Mouse (Mus musculus) embryonic facial prominence, embryonic 11.5 days (tissue): Measurements from ENCODE around the gene Slc25a45. TPM values are rescaled to one million over a fixed set of nuclear protein-coding genes. Genes with fewer than 3 reads are reported as not detected.
A peak's percentile ranks its signal among the peaks of the same experiment; 100 is the strongest.

Experiments used
- ATAC-seq: fragments of 200-750 bp; cut with Nextera tagmentation; replicated peaks from 2 replicates; pipeline ENCODE4 v1.8.0; 2017; ENCODE audit warnings: low read depth; ENCODE audit not compliant: insufficient number of reproducible peaks, low FRiP score, low TSS enrichment
- DNase-seq: peaks from one replicate; pipeline ENCODE4 v3.0.0-alpha.2; 2015; ENCODE audit warnings: low spot score
- H3K27ac ChIP-seq: fragments of 300-500 bp; sonication (generic); replicated peaks from 2 replicates; pipeline ENCODE4 v1.5.1; 2014; ENCODE audit warnings: mild to moderate bottlenecking, low read depth, low read length, control low read depth
- H3K27me3 ChIP-seq: fragments of 300-500 bp; sonication (generic); 2 replicates; pipeline ENCODE4 v1.6.1; 2014; ENCODE audit warnings: mild to moderate bottlenecking, low read length, moderate library complexity, mixed read lengths; ENCODE audit not compliant: control insufficient read depth, insufficient read depth
- H3K36me3 ChIP-seq: fragments of 300-500 bp; sonication (generic); replicated peaks from 2 replicates; pipeline ENCODE4 v1.6.1; 2014; ENCODE audit warnings: low read depth, mild to moderate bottlenecking, low read length, moderate library complexity, mixed read lengths; ENCODE audit not compliant: control insufficient read depth, insufficient read depth
- H3K4me1 ChIP-seq: fragments of 300-500 bp; sonication (generic); 2 replicates; pipeline ENCODE4 v1.6.1; 2014; ENCODE audit warnings: low read length, mixed read lengths; ENCODE audit not compliant: control insufficient read depth, insufficient read depth
- H3K4me2 ChIP-seq: fragments of 300-500 bp; sonication (generic); 2 replicates; pipeline ENCODE4 v1.6.1; 2014; ENCODE audit warnings: low read depth, mild to moderate bottlenecking, control low read depth, low read length, moderate library complexity
- H3K4me3 ChIP-seq: fragments of 300-500 bp; sonication (generic); 2 replicates; pipeline ENCODE4 v1.5.1; 2014; ENCODE audit warnings: low read depth, low read length, control low read depth
- H3K9ac ChIP-seq: fragments of 300-500 bp; sonication (generic); replicated peaks from 2 replicates; pipeline ENCODE4 v1.6.1; 2014; ENCODE audit warnings: mild to moderate bottlenecking, control low read depth, low read length
- H3K9me3 ChIP-seq: fragments of 300-500 bp; sonication (generic); replicated peaks from 2 replicates; pipeline ENCODE4 v1.6.1; 2016; ENCODE audit warnings: mild to moderate bottlenecking, low read length, inconsistent platforms, mixed read lengths; ENCODE audit not compliant: control insufficient read depth
- WGBS: fragments of 180-500 bp; shearing (Covaris S2); extraction: QIAGEN DNeasy Blood & Tissue Kit; methylation state at CpG from one replicate; pipeline ENCODE4 v1.1.7; 2014; 5-methylcytosine and 5-hydroxymethylcytosine counted together
- polyA plus RNA-seq: library from polyadenylated mRNA; unstranded; fragments of >200 nt; fragmentation: Nextera tagmentation; extraction: Ambion mirVana; gene quantifications from 2 replicates; pipeline ENCODE4 v1.2.1, GENCODE M21; 2014

Gene Slc25a45
- polyA plus RNA-seq, 1 experiment from 2014 or later, result 0.87 TPM

GRCm38 (mm10) chr19:5863776-5864175, 13.8 kb upstream of the Slc25a45 start:
- no peaks in the 10 kb centered on the region for H3K4me1 ChIP-seq
- H3K9me3 ChIP-seq, result no peaks in the 10 kb centered on the region; the same call in 1 of the 2 replicates
- H3K4me2 ChIP-seq, result no peak overlapping the region
- DNase-seq (no peak), ATAC-seq (no peak)
- H3K27ac ChIP-seq, result no peak overlapping the region
- peaks cover 23% of the 10 kb centered on the region for H3K36me3 ChIP-seq
- 98% methylated on average over 5 of the region's 5 CpGs for WGBS
- H3K27me3 ChIP-seq, result no peaks in the 10 kb centered on the region
- no peak overlapping the region for H3K9ac ChIP-seq
- no peak overlapping the region for H3K4me3 ChIP-seq

- Histone ChIP-seq H3K9me3 (no peaks in the 10 kb centered on the region; the same call in 1 of the 2 replicates), H3K36me3 (peaks cover 23% of the 10 kb centered on the region), H3K9ac (no peak overlapping the region), H3K4me3 (no peak overlapping the region), H3K4me1 (no peaks in the 10 kb centered on the region), H3K27ac (no peak overlapping the region), H3K4me2 (no peak overlapping the region), H3K27me3 (no peaks in the 10 kb centered on the region)
- DNase-seq, result no peak
- 0 out of 2 replicates have a peak, but pooled peaks have one; percentile 31 for ATAC-seq
- 92% methylated on average over 20 of the region's 20 CpGs for WGBS
Observed at GRCm38 (mm10) chr19:5864710-5865398, 12.8 kb upstream of the Slc25a45 start.

- ATAC-seq (no peak), DNase-seq (no peak)
- Histone ChIP-seq H3K36me3 (peaks cover 10% of the 10 kb centered on the region), H3K27ac (no peak overlapping the region), H3K4me1 (peaks cover 10% of the 10 kb centered on the region), H3K9me3 (no peaks in the 10 kb centered on the region), H3K4me2 (no peak overlapping the region), H3K27me3 (no peaks in the 10 kb centered on the region), H3K9ac (no peak overlapping the region), H3K4me3 (no peak overlapping the region)
- WGBS, result 87% methylated on average over 6 of the region's 6 CpGs
Observed at GRCm38 (mm10) chr19:5868096-5868495, 9.5 kb upstream of the Slc25a45 start.

GRCm38 (mm10) chr19:5871273-5871672, 6.3 kb upstream of the Slc25a45 start:
- peak; percentile 63 for ATAC-seq
- Histone ChIP-seq H3K4me1 (peaks cover 10% of the 10 kb centered on the region), H3K4me3 (no peak overlapping the region), H3K4me2 (peak overlapping the region; percentile 16), H3K27me3 (no peaks in the 10 kb centered on the region), H3K9ac (peak overlapping the region; percentile 44), H3K36me3 (no peaks in the 10 kb centered on the region; the same call in 1 of the 2 replicates), H3K9me3 (no peaks in the 10 kb centered on the region), H3K27ac (peak overlapping the region; percentile 76)
- DNase-seq, result peak; percentile 77
- WGBS, result 0% methylated on average over 5 of the region's 7 CpGs

GRCm38 (mm10) chr19:5871683-5872082, 5.9 kb upstream of the Slc25a45 start:
- Histone ChIP-seq H3K4me3 (no peak overlapping the region), H3K27ac (peak overlapping the region; percentile 76), H3K4me2 (peak overlapping the region; percentile 16; the same call in 1 of the 2 replicates), H3K36me3 (no peaks in the 10 kb centered on the region; the same call in 1 of the 2 replicates), H3K4me1 (peaks cover 10% of the 10 kb centered on the region), H3K9ac (peak overlapping the region; percentile 44; the same call in 1 of the 2 replicates), H3K9me3 (no peaks in the 10 kb centered on the region), H3K27me3 (no peaks in the 10 kb centered on the region)
- 41% methylated on average over 6 of the region's 6 CpGs for whole genome bisulfite sequencing
- ATAC-seq (no peak), DNase-seq (peak; percentile 9)

- Histone ChIP-seq H3K4me2 (no peak overlapping the region), H3K4me1 (peaks cover 10% of the 10 kb centered on the region), H3K36me3 (no peaks in the 10 kb centered on the region; the same call in 1 of the 2 replicates), H3K4me3 (no peak overlapping the region), H3K9ac (no peak overlapping the region), H3K27me3 (no peaks in the 10 kb centered on the region), H3K27ac (no peak overlapping the region), H3K9me3 (no peaks in the 10 kb centered on the region)
- ATAC-seq (no peak), DNase-seq (no peak)
- WGBS, result 87% methylated on average over 4 of the region's 4 CpGs
Observed at GRCm38 (mm10) chr19:5872528-5872927, 5.1 kb upstream of the Slc25a45 start.

GRCm38 (mm10) chr19:5872931-5873556, 4.6 kb upstream of the Slc25a45 start:
- Histone ChIP-seq H3K27me3 (no peaks in the 10 kb centered on the region), H3K9me3 (no peaks in the 10 kb centered on the region), H3K4me2 (no peak overlapping the region), H3K9ac (no peak overlapping the region; the same call in 1 of the 2 replicates), H3K4me3 (no peak overlapping the region), H3K36me3 (no peaks in the 10 kb centered on the region; the same call in 1 of the 2 replicates), H3K27ac (no peak overlapping the region), H3K4me1 (peaks cover 10% of the 10 kb centered on the region)
- no peak for DNase-seq
- ATAC-seq, result no peak
- 87% methylated on average over 19 of the region's 19 CpGs for WGBS
